Mouse (Mus musculus) hindbrain, embryonic 16.5 days (tissue): ENCODE measurements around the gene Tmem222. TPM values are rescaled to one million over a fixed set of nuclear protein-coding genes. Genes with fewer than 3 reads are reported as not detected.

ENCODE experiments used
- ATAC-seq: fragments of 200-750 bp; cut with Nextera tagmentation; 2 replicates; pipeline ENCODE4 v1.8.0; 2017; ENCODE audit warnings: moderate TSS enrichment, moderate library complexity
- H3K27ac ChIP-seq: fragments of 300-500 bp; sonication (generic); 2 replicates; pipeline ENCODE4 v1.5.1; 2014; ENCODE audit warnings: low read depth, mild to moderate bottlenecking, control low read depth, low read length, moderate library complexity
- H3K27me3 ChIP-seq: fragments of 300-500 bp; sonication (generic); replicated peaks from 2 replicates; pipeline ENCODE4 v1.6.1; 2014; ENCODE audit warnings: low read length; ENCODE audit not compliant: control insufficient read depth, insufficient read depth
- H3K36me3 ChIP-seq: fragments of 300-500 bp; sonication (generic); 2 replicates; pipeline ENCODE4 v1.6.1; 2014; ENCODE audit warnings: mild to moderate bottlenecking, low read length, moderate library complexity, mixed read lengths; ENCODE audit not compliant: control insufficient read depth, insufficient read depth
- H3K4me1 ChIP-seq: fragments of 300-500 bp; sonication (generic); 2 replicates; pipeline ENCODE4 v1.6.1; 2014; ENCODE audit warnings: low read depth, low read length; ENCODE audit not compliant: control insufficient read depth, insufficient read depth
- H3K4me2 ChIP-seq: fragments of 300-500 bp; sonication (generic); 2 replicates; pipeline ENCODE4 v1.6.1; 2014; ENCODE audit warnings: mild to moderate bottlenecking, low read length, control low read depth, moderate library complexity
- H3K4me3 ChIP-seq: fragments of 300-500 bp; sonication (generic); 2 replicates; pipeline ENCODE4 v1.5.1; 2014; ENCODE audit warnings: mild to moderate bottlenecking, low read length, control low read depth, moderate library complexity
- H3K9ac ChIP-seq: fragments of 300-500 bp; sonication (generic); 2 replicates; pipeline ENCODE4 v1.6.1; 2014; ENCODE audit warnings: low read depth, mild to moderate bottlenecking, control low read depth, low read length, moderate library complexity
- H3K9me3 ChIP-seq: fragments of 300-500 bp; sonication (generic); 2 replicates; pipeline ENCODE4 v1.6.1; 2014; ENCODE audit warnings: mild to moderate bottlenecking, low read length, moderate library complexity; ENCODE audit not compliant: control insufficient read depth
- WGBS: fragments of 180-500 bp; shearing (Covaris S2); extraction: QIAGEN DNeasy Blood & Tissue Kit; methylation state at CpG from one replicate; pipeline ENCODE4 v1.1.7; 2014; 5-methylcytosine and 5-hydroxymethylcytosine counted together
- polyA plus RNA-seq: library from polyadenylated mRNA; unstranded; fragments of >200 nt; fragmentation: Nextera tagmentation; extraction: Ambion mirVana; gene quantifications from 2 replicates; pipeline ENCODE4 v1.2.1, GENCODE M21; 2015

The Tmem222 gene
- polyA plus RNA-seq, 1 experiment from 2014 or later = 130 TPM

DNA sequence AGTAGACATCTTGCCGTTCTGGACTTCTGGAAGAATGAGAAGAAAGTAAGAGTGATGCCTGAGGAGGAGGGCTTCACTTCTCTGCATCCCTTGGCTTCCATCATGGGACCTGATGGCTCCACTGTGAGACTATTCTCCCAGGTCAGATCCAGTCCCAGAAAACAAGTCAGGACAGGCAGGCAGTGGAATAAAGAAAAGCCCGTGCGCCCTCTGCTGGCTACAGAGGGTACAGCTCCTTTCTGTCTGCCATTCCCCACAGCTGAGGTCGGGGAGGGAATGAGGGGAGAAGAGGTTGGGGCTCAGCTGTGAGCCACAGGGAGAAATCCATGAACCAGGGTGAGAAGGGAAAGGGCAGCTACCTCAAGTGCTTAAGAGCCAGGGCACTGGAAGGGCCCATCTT lies 24.2 kb upstream of the Tmem222 start:
- Histone ChIP-seq H3K36me3 (no peaks in the 10 kb centered on the region), H3K27ac (no peak overlapping the region), H3K4me1 (peaks cover 25% of the 10 kb centered on the region), H3K4me3 (no peak overlapping the region), H3K9ac (no peak overlapping the region), H3K27me3 (no peaks in the 10 kb centered on the region), H3K4me2 (no peak overlapping the region), H3K9me3 (no peaks in the 10 kb centered on the region)
- WGBS = 24% methylated on average over 4 of the region's 4 CpGs
- ATAC-seq = 0 out of 2 replicates have a peak, but pooled peaks have one; percentile 5

GRCm38 (mm10) chr4:133300421-133300820 lies 22.8 kb upstream of the Tmem222 start:
- Histone ChIP-seq H3K27me3 (no peaks in the 10 kb centered on the region), H3K27ac (peak overlapping the region; percentile 74; the same call in 1 of the 2 replicates), H3K4me1 (peaks cover 25% of the 10 kb centered on the region), H3K9ac (no peak overlapping the region), H3K36me3 (peaks cover 7% of the 10 kb centered on the region; the same call in 1 of the 2 replicates), H3K9me3 (no peaks in the 10 kb centered on the region), H3K4me3 (no peak overlapping the region), H3K4me2 (no peak overlapping the region)
- ATAC-seq = no peak
- WGBS = 78% methylated on average over 11 of the region's 11 CpGs

GRCm38 (mm10) chr4:133299701-133300100 lies 22.1 kb upstream of the Tmem222 start:
- peak overlapping the region; percentile 74 for H3K27ac ChIP-seq
- 40% methylated on average over 5 of the region's 5 CpGs for WGBS
- H3K4me2 ChIP-seq = no peak overlapping the region
- H3K9me3 ChIP-seq = no peaks in the 10 kb centered on the region
- peaks cover 13% of the 10 kb centered on the region for H3K36me3 ChIP-seq
- no peak overlapping the region for H3K4me3 ChIP-seq
- peaks cover 25% of the 10 kb centered on the region for H3K4me1 ChIP-seq
- ATAC-seq = peak; percentile 35
- H3K9ac ChIP-seq = no peak overlapping the region
- H3K27me3 ChIP-seq = no peaks in the 10 kb centered on the region

- Histone ChIP-seq H3K4me2 (no peak overlapping the region), H3K36me3 (peaks cover 16% of the 10 kb centered on the region), H3K9ac (peak overlapping the region; percentile 47; the same call in 1 of the 2 replicates), H3K4me1 (peaks cover 25% of the 10 kb centered on the region), H3K9me3 (no peaks in the 10 kb centered on the region), H3K27me3 (no peaks in the 10 kb centered on the region), H3K27ac (peak overlapping the region; percentile 74), H3K4me3 (no peak overlapping the region)
- WGBS = 26% methylated on average over 12 of the region's 12 CpGs
- peak; percentile 65 for ATAC-seq
Measured at GRCm38 (mm10) chr4:133298516-133299365, 21.1 kb upstream of the Tmem222 start.

GRCm38 (mm10) chr4:133297801-133298238 lies 20.2 kb upstream of the Tmem222 start:
- Histone ChIP-seq H3K4me2 (no peak overlapping the region), H3K9ac (peak overlapping the region; percentile 36), H3K27ac (peak overlapping the region; percentile 74), H3K27me3 (no peaks in the 10 kb centered on the region), H3K4me1 (peaks cover 29% of the 10 kb centered on the region), H3K36me3 (peaks cover 16% of the 10 kb centered on the region), H3K9me3 (no peaks in the 10 kb centered on the region), H3K4me3 (no peak overlapping the region)
- ATAC-seq = peak; percentile 83
- 0% methylated on average over 5 of the region's 5 CpGs for WGBS

- WGBS = 60% methylated on average over 10 of the region's 10 CpGs
- no peaks in the 10 kb centered on the region for H3K9me3 ChIP-seq
- H3K4me2 ChIP-seq = no peak overlapping the region
- no peaks in the 10 kb centered on the region for H3K27me3 ChIP-seq
- H3K36me3 ChIP-seq = peaks cover 16% of the 10 kb centered on the region
- no peak for ATAC-seq
- peaks cover 29% of the 10 kb centered on the region for H3K4me1 ChIP-seq
- peak overlapping the region; percentile 17; the same call in 1 of the 2 replicates for H3K27ac ChIP-seq
- no peak overlapping the region for H3K4me3 ChIP-seq
- peak overlapping the region; percentile 10 for H3K9ac ChIP-seq
Measured at GRCm38 (mm10) chr4:133297360-133297759, 19.8 kb upstream of the Tmem222 start.

GRCm38 (mm10) chr4:133294084-133294483 lies 16.5 kb upstream of the Tmem222 start:
- no peaks in the 10 kb centered on the region for H3K27me3 ChIP-seq
- H3K4me2 ChIP-seq = no peak overlapping the region
- peaks cover 20% of the 10 kb centered on the region for H3K4me1 ChIP-seq
- no peak overlapping the region for H3K4me3 ChIP-seq
- H3K27ac ChIP-seq = no peak overlapping the region
- no peaks in the 10 kb centered on the region for H3K9me3 ChIP-seq
- 39% methylated on average over 11 of the region's 11 CpGs for WGBS
- H3K9ac ChIP-seq = no peak overlapping the region
- peaks cover 16% of the 10 kb centered on the region for H3K36me3 ChIP-seq
- no peak for ATAC-seq

DNA sequence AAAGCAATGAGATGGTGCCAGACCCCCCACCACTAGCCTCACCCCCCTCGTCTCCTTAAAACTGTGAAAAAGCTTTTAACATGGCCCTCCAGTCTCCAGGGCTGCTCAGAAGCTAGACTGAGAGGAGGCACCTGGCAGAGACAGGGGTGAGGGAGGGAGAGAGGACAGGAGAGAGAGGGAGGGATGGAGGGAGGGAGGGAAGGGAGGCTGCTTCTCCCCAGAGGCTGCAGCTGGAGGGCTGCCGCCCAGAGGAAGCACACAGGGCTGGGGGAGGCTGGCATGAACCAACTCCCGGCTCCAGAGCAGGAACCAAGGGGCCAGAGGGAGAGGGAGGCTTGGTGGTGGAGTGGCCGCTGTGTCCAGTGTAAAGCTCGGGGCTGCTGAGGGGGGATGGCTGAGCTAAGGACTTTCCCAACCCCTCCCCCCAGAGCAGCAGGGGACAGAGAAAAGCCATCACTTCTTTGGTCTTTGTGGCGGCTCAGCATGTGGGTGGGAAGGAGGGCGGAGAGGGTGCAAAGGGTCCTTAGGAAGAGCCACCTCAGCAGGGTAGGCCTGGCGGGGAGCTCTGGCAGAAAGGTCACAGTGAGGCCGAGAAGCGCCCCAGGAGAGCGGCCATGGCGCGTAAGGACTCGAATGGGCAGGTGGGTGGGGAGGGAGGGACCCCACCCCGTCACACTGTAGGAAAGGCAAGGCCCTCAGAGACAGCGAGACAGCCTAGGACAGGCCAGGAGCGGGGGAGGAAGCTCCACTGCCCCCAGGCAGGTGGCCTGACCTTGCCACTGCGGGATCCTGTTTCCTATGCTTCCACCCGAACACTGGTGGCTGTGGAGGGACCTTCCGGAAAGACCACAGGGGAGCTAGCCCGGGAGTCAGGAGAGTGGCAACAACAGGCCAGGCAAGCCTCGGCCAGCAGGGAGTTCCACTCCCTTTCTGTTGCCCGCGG lies 15.6 kb upstream of the Tmem222 start:
- H3K27ac ChIP-seq = no peak overlapping the region; the same call in 1 of the 2 replicates
- 0 out of 2 replicates have a peak, but pooled peaks have one; percentile 37 for ATAC-seq
- peak overlapping the region; percentile 49 for H3K9ac ChIP-seq
- WGBS = 16% methylated on average over 24 of the region's 24 CpGs
- H3K9me3 ChIP-seq = no peaks in the 10 kb centered on the region
- H3K4me2 ChIP-seq = no peak overlapping the region
- peaks cover 11% of the 10 kb centered on the region for H3K4me1 ChIP-seq
- no peak overlapping the region for H3K4me3 ChIP-seq
- peaks cover 16% of the 10 kb centered on the region for H3K36me3 ChIP-seq
- H3K27me3 ChIP-seq = no peaks in the 10 kb centered on the region
